Mouse (Mus musculus): ENCODE data around the gene Gm17651. TPM values are rescaled to one million over a fixed set of nuclear protein-coding genes. Genes with fewer than 3 reads are reported as not detected.

Gene Gm17651
- polyA plus RNA-seq, 1 experiment = not detected

GRCm38 (mm10) chr3:97624611-97625010 lies 49.9 kb downstream of the Gm17651 start:
- Histone ChIP-seq H3K36me3 (ENCODE audit: control insufficient read depth, insufficient read depth, low read length) (no peaks in the 10 kb centered on the region), H3K27me3 (replicated peaks; ENCODE audit: control insufficient read depth, insufficient read depth, low read length) (no peaks in the 10 kb centered on the region; the same call in 1 of the 2 replicates), H3K27ac (ENCODE audit: insufficient read depth, low read depth, low read length) (peak overlapping the region; percentile 11; the same call in 1 of the 2 replicates), H3K4me3 (ENCODE audit: insufficient read depth, low read depth, low read length) (no peak overlapping the region), H3K4me1 (ENCODE audit: control insufficient read depth, insufficient read depth, low read length) (peaks cover 18% of the 10 kb centered on the region; the same call in 1 of the 2 replicates)
- 36% methylated on average over 2 of the region's 2 CpGs for WGBS
- no peak for TF ChIP-seq POLR2A (IDR thresholded peaks at IDR 0.05; ENCODE audit: low read depth, low read length)
- TF ChIP-seq CTCF (conservative IDR thresholded peaks at IDR 0.05; ENCODE audit: insufficient read depth, insufficient read length, low read depth, low read length) = no peak
- peak; percentile 85 for DNase-seq

Other genes with a start within 250 kb of the Gm17651 start
- 3.9 and 5.0 TPM in 2 replicates for gene Chd1l, start 64.5 kb downstream of the Gm17651 start, polyA plus RNA-seq (2012; rRNA removed)
- 7.9 and 9.9 TPM in 2 replicates for gene Fmo5, start 45.9 kb downstream of the Gm17651 start, polyA plus RNA-seq (2012; rRNA removed)
- gene Prkab2, start 16.5 kb downstream of the Gm17651 start, polyA plus RNA-seq (2012; rRNA removed) = 4.5 and 4.7 TPM in 2 replicates
- 37.7 and 58.1 TPM in 2 replicates for gene Pde4dip, start 214.0 kb upstream of the Gm17651 start, polyA plus RNA-seq (2012; rRNA removed)
- gene Sec22b, start 226.5 kb upstream of the Gm17651 start, polyA plus RNA-seq (2012; rRNA removed) = 24.6 and 31.1 TPM in 2 replicates

Data from kidney, adult 2 months (tissue).